Mouse (Mus musculus): ENCODE data around the gene Wdpcp.

Wdpcp gene

DNA sequence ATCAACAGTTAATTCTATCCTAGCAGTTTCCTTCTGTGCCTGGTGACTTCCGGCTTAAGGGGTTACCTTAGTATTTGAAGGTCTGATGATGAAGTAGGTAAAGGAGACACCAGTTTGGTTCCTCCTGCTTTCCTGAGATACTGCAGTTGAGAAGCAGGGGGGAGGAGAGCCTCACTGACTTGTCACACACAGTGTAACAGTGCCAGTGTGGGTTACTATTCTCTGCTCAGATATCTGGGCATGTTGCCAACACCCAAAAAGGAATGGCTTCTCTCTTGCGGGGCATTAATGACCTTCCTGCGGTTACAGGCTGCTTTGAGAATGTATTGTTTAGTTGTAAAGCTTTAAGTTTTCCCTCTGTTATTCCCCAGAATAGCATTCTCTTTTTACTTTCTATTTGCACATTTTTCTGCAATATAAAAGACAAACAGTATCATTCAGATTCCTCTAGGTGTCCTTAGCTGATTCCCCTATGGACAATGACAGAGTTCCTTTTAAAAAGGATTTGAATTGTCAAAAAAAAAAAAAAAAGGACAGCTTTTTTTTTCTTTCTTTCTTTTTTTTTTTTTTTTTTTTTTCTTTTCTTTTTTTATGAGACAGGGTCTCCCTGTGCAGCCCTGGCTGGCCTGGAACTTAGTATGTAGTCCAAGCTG, 2.5 kb upstream of the Wdpcp start:
- no peak for DNase-seq (ENCODE audit: low read depth, low spot score)

DNA sequence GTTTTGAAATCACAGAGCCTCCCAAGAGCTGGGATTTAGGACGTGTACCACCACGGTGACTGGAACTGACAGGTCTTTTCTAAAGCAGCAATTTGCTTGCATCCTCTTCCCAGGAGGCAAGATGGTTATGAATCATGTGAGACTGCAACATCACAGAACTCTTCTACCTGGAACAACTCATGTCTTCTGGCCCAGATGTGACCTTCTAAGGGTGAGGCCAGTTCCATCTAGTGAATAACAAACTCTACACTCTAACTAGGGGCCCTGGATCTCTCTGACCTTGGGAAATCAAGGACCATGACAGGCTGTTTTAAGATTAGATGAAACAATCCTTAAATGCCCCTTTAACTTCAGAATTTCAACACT, 1.9 kb upstream of the Wdpcp start:
- DNase-seq (ENCODE audit: low read depth, low spot score): no peak

DNA sequence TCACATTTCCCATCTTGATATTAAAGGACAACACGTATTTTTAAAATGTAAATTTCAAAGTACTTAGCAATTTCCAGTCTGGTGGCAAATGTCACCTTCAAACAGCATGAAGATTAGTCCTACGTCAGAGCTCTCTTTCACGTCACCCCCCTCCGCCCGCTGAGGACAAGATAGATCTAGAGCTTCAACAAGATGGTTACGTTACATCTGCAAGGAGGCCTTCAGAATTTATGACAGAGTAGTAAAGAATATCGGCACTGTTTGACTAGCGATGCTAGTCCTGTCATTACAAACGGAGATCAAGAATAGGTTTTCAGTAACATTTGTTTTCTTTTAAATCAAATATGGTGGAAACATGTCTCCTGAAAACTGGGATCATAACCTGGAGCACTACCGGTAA, 1.1 kb upstream of the Wdpcp start:
- DNase-seq (ENCODE audit: low read depth, low spot score): no peak

DNA sequence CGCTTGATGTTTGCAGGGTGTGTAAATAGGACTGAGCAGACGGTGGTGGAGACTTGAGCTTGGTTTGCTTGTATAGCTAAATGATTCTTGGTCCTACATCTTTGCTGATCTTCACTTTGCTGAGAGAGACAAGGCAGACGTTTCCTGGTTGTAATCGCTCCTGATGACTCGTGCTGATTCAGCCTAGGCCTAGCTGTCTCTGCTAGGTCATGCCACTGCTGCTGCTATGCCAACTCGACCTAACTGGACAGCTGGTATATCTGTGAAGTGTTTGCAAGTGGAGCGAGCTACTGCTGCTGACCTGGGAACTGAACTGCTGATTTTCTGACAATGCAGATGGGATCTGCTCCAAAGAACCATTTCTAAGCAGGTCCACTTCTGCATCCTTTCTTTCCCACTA, 9.4 kb downstream of the Wdpcp start:
- DNase-seq (ENCODE audit: low read depth, low spot score): no peak

- no peak for DNase-seq (ENCODE audit: low read depth, low spot score)
Observed at GRCm38 (mm10) chr11:21583286-21583685, 11.3 kb downstream of the Wdpcp start.

GRCm38 (mm10) chr11:21602497-21602896, 30.5 kb downstream of the Wdpcp start:
- no peak for DNase-seq (ENCODE audit: low read depth, low spot score)

- no peak for DNase-seq (ENCODE audit: low read depth, low spot score)
Observed at GRCm38 (mm10) chr11:21615915-21616314, 43.9 kb downstream of the Wdpcp start.

DNA sequence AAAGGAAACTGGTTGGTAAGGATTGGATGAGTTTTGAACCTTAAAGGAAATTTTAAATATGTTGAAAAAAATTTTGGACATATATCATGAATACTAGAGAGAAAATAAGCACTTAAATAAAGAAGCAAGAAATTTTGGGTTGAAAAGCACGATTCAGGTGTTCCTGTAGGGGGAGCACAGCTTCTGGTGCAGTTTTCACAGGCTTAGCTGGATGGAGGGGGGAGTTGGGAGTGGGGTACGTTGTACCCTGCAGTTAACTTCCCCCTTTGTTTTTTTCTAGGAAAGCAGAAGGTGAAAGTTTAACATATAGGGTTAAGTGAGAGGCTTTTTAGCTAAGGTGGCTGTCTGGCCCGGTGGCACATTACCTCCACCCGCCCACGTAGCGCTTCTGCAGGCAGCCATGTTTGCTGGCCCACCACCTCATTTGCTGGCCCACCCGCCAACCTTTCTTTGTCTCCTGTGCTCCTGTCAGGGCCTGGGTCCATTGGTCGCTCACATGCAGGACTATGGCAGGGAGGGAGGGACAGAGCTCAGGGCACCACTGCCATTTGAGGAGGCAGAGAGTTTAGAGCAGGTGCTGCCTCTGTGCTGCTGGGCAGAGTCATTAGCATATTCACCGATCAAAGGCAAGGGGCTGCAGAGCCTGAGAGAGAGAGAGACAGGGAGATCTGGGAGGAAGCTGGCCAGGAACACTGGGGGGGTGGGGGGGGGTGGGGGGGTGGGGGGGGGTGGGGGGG, 62.3 kb downstream of the Wdpcp start:
- DNase-seq (ENCODE audit: low read depth, low spot score): no peak

- no peak for DNase-seq (ENCODE audit: low read depth, low spot score)
Observed at GRCm38 (mm10) chr11:21638341-21638740, 66.3 kb downstream of the Wdpcp start.

- no peak for DNase-seq (ENCODE audit: low read depth, low spot score)
Observed at GRCm38 (mm10) chr11:21639534-21639933, 67.5 kb downstream of the Wdpcp start.

DNA sequence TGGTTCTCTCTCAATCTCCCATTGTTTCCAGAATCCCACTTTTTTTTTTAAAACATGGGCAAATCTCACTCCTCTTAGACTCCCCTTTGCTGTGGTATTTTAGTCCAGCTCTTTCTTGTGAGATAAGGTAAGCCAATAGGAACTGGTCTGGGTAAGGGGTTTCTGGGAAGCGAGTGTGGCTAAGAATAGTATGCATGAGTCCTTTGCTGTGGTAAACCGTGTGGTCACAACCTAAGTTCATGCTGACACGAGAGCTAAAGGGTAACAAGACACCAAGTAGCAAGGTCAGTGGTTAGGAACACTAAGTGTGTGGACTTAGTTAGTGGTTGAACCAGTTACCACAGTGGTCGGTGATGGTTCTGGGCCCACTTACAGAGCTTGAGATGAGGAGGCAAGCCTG, 72.2 kb downstream of the Wdpcp start:
- no peak for DNase-seq (ENCODE audit: low read depth, low spot score)

- DNase-seq (ENCODE audit: low read depth, low spot score): no peak
Observed at GRCm38 (mm10) chr11:21646136-21646535, 74.1 kb downstream of the Wdpcp start.

GRCm38 (mm10) chr11:21658985-21659384, 87.0 kb downstream of the Wdpcp start:
- DNase-seq (ENCODE audit: low read depth, low spot score): peak; percentile 8

DNA sequence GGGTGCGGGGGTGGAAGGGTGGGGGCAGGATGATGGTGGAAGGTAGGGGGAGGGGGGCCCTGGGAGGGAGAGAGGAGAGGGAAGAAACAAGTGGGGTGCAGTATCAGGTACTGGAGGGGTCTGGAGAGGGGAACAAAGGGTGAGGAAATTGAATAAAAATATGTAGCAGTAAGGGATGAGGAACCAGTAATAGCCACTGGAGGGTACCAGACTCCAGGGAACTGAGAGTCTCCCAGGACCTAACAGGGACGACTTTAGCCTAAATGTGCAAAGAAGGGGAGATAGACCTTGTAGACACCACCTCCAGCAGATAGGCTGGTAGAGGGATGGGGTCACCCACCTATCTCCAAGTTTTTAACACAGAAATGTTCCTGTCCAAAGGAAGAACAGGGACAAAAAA, 105.0 kb downstream of the Wdpcp start:
- no peak for DNase-seq (ENCODE audit: low read depth, low spot score)

DNA sequence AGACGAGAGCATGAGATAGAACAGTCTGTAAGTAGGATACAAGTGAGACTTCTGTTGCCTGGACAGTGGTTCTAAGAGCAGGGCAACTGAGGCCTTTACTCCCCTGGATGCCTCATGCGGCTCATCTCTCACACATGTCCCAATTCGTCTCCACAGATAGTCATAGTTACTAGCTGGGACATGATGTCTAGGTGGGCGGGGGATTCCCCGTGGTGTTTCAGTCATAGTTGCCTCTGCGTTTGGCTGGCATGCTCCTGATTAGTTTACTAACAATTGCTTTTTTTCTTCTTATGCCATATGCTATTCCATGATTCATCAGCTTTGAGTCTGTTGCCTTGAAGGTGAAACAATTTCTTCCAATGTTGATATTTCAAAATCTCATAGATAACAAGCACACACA, 116.4 kb downstream of the Wdpcp start:
- DNase-seq (ENCODE audit: low read depth, low spot score): no peak

- DNase-seq (ENCODE audit: low read depth, low spot score): no peak
Observed at GRCm38 (mm10) chr11:21690730-21691129, 118.7 kb downstream of the Wdpcp start.

DNA sequence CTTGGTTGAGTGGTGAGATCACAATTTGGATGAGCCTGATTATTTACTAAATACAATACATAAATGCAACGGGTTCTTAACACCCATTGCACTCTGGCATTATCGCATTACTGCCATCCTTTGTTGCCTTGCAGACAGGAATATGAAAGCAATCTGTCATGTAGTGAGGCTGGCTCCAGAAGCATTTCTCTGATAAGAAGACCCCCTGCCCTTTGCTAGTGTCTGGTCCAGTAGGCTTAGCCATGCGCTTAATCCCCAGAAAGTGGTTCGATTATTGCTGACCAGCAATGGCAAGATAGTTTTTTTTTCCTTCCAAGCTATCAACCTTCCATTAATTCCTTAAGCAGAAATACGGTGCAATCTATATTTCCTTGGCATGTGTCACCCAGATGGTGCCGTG, 122.1 kb downstream of the Wdpcp start:
- DNase-seq (ENCODE audit: low read depth, low spot score): no peak

DNA sequence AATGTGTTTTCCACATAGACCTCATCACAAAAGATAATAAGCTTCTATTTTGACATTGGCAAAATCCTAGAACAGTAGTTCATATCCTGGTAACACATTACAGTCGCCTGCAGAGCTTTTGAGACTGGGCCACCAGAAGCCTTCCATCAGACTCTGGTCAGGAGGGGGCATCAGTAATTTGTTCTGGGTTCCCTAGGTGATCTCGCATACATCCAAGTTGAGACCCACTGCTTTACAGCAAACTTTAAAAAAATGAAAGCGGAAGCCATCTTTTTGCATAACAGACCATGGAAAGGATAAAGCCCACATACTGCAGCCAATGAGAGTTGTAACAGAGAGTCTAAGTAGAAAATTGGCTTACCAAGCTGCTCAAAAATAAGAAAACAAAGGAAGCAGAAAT, 125.6 kb downstream of the Wdpcp start:
- no peak for DNase-seq (ENCODE audit: low read depth, low spot score)

DNA sequence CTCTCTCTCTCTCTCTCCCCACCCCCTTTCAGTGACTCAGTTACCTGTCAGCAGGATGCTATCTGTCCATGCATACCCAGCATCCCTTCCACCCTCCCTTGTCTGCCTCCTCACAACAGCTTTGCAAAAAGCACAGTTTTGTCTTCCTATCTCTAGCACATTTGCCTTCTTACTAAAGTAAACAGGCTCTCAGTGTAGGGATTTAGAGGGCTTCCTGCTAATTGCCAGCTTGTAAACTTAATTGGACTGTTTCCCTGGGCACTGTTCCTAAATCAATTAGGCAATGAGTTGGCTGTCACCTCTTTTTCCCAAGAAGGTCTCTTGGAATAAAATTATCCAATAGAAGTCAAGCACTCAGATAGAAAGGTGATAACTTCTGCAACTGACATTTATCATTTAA, 141.5 kb downstream of the Wdpcp start:
- no peak for DNase-seq (ENCODE audit: low read depth, low spot score)

DNA sequence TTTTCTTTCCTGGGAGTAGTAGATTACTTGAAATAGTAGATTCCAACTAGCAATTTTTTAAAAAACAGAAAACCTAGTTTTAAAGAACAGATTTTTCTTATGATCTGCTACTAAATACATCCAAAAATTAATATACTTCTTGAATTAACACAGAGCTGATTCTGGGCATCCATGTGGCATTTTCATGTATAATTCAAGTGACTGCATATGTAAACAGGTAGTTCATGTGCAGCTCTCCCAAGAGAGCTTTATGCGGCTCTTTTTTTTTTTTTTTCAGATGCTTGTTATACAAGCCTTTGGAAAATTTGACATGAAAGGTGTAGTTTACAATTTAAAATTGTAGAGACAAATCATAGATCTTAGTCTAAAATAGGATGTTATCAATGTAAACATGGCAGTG, 142.0 kb downstream of the Wdpcp start:
- DNase-seq (ENCODE audit: low read depth, low spot score): no peak

DNA sequence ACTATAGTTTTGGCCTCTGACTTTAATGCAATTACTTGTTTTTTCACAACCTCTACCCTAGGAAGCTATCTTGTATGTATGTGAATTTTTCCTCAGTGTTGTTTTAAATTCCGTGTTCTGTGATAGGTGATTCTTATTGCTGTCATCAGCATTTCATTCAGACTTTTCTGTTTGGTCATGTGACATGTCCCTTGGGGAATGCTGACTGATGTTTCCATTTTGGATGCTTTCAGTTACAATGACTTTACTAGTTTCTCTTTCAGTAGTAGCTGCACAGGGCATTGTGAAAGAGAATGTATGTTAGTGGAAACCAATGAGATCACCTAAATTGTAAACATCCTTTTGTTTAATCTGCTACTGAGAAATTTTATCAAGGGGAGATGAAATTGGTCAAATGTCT, 154.3 kb downstream of the Wdpcp start:
- DNase-seq (ENCODE audit: low read depth, low spot score): no peak

DNA sequence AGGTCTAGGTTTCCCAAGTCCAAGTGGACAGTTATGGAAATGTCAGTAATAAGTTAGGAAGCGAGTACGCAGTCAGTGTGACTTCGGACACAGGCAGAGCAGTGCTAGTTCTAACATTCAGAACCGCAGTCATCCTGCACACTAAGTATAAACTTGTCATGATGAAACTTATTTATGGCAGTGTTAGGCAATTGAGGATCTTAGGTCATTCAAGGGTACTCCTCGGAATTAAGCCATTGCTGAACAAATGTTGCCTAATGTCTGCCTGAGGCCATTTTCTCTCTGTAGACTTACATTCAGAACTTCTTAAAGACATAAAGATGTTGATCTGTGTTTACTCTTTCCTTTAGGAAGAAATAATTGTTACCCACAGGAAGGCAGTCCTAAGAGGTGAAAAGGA, 157.0 kb downstream of the Wdpcp start:
- DNase-seq (ENCODE audit: low read depth, low spot score): no peak

- DNase-seq (ENCODE audit: low read depth, low spot score): no peak
Observed at GRCm38 (mm10) chr11:21729961-21730360, 157.9 kb downstream of the Wdpcp start.

- no peak for DNase-seq (ENCODE audit: low read depth, low spot score)
Observed at GRCm38 (mm10) chr11:21735272-21735671, 163.2 kb downstream of the Wdpcp start.
